Mouse (Mus musculus) frontal cortex, postnatal 14 days (tissue): ENCODE measurements around the gene Brd9.

Experiments
- DNase-seq, 2 experiments: peaks; one replicate each; pipeline ENCODE4 v3.0.0; 2022; ENCODE audit warnings: low spot score in 2 of 2

Gene Brd9

GRCm38 (mm10) chr13:73937321-73938176, at the start of gene Brd9, which contains the start of gene Trip13:
Gene Brd9, plus strand, starts transcription at chr13:73937811.
Gene Trip13, minus strand, starts transcription at chr13:73937784.
- DNase-seq: peak; percentile 78 to 86

- no peak for DNase-seq
These were observed 45.0 kb upstream of the Brd9 start for GRCm38 (mm10) chr13:73892493-73893178.

GRCm38 (mm10) chr13:73897561-73897960, 40.0 kb upstream of the Brd9 start:
- no peak for DNase-seq

- no peak for DNase-seq
These were observed 30.5 kb upstream of the Brd9 start for GRCm38 (mm10) chr13:73907136-73907535.

- peak in 1 of 2 experiments; percentile 18 for DNase-seq
These were observed 29.8 kb upstream of the Brd9 start for GRCm38 (mm10) chr13:73907683-73908412.

GRCm38 (mm10) chr13:73913066-73913465, 24.5 kb upstream of the Brd9 start:
- no peak for DNase-seq

GRCm38 (mm10) chr13:73932201-73932600, 5.4 kb upstream of the Brd9 start:
- no peak for DNase-seq

GRCm38 (mm10) chr13:73936938-73937320, 682 bp upstream of the Brd9 start:
- no peak for DNase-seq

- no peak for DNase-seq
These were observed 558 bp downstream of the Brd9 start for GRCm38 (mm10) chr13:73938177-73938560.

- DNase-seq: no peak
These were observed 1.5 kb downstream of the Brd9 start for GRCm38 (mm10) chr13:73939101-73939500.

- DNase-seq: no peak
These were observed 7.0 kb downstream of the Brd9 start for GRCm38 (mm10) chr13:73944606-73945005.

- no peak for DNase-seq
These were observed 16.0 kb downstream of the Brd9 start for GRCm38 (mm10) chr13:73953551-73954130.

GRCm38 (mm10) chr13:73954666-73955065, 17.1 kb downstream of the Brd9 start:
- DNase-seq: no peak

- DNase-seq: no peak
These were observed 17.9 kb downstream of the Brd9 start for GRCm38 (mm10) chr13:73955531-73955930.

- no peak for DNase-seq
These were observed 22.6 kb downstream of the Brd9 start for GRCm38 (mm10) chr13:73960117-73960652.

- DNase-seq: no peak
These were observed 23.6 kb downstream of the Brd9 start for GRCm38 (mm10) chr13:73961177-73961576.

- no peak for DNase-seq
These were observed 25.9 kb downstream of the Brd9 start, which contains the start of gene Zdhhc11 for GRCm38 (mm10) chr13:73963551-73963950. Gene Zdhhc11, plus strand, starts transcription at chr13:73963851.

- DNase-seq: peak; percentile 20 to 42
These were observed 33.2 kb downstream of the Brd9 start for GRCm38 (mm10) chr13:73970545-73971448.

- no peak for DNase-seq
These were observed 36.9 kb downstream of the Brd9 start for GRCm38 (mm10) chr13:73974523-73974922.

- no peak for DNase-seq
These were observed 39.3 kb downstream of the Brd9 start for GRCm38 (mm10) chr13:73976935-73977334.
